Mouse (Mus musculus) heart, embryonic 11.5 days (tissue): ENCODE measurements around the gene Uba1. TPM values are rescaled to one million over a fixed set of nuclear protein-coding genes. Genes with fewer than 3 reads are reported as not detected.

Source experiments
- ATAC-seq: fragments of 200-750 bp; cut with Nextera tagmentation; replicated peaks from 2 replicates; pipeline ENCODE4 v1.8.0; 2017; ENCODE audit warnings: moderate library complexity; ENCODE audit not compliant: insufficient number of reproducible peaks, low FRiP score, low TSS enrichment
- H3K27ac ChIP-seq: fragments of 300-500 bp; sonication (generic); 2 replicates; pipeline ENCODE4 v1.5.1; 2014; ENCODE audit warnings: mild to moderate bottlenecking, low read depth, low read length
- H3K27me3 ChIP-seq: fragments of 300-500 bp; sonication (generic); 2 replicates; pipeline ENCODE4 v1.6.1; 2014; ENCODE audit warnings: mild to moderate bottlenecking, low read length, mixed read lengths; ENCODE audit not compliant: control insufficient read depth, insufficient read depth
- H3K36me3 ChIP-seq: fragments of 300-500 bp; sonication (generic); 2 replicates; pipeline ENCODE4 v1.6.1; 2014; ENCODE audit warnings: mild to moderate bottlenecking, low read length, moderate library complexity, mixed read lengths; ENCODE audit not compliant: control insufficient read depth, insufficient read depth
- H3K4me1 ChIP-seq: fragments of 300-500 bp; sonication (generic); 2 replicates; pipeline ENCODE4 v1.6.1; 2014; ENCODE audit warnings: low read length; ENCODE audit not compliant: control insufficient read depth, insufficient read depth
- H3K4me2 ChIP-seq: fragments of 300-500 bp; sonication (generic); 2 replicates; pipeline ENCODE4 v1.6.1; 2014; ENCODE audit warnings: mild to moderate bottlenecking, moderate library complexity
- H3K4me3 ChIP-seq: fragments of 300-500 bp; sonication (generic); 2 replicates; pipeline ENCODE4 v1.5.1; 2014; ENCODE audit warnings: low read depth, low read length
- H3K9ac ChIP-seq: fragments of 300-500 bp; sonication (generic); 2 replicates; pipeline ENCODE4 v1.6.1; 2014; ENCODE audit warnings: mild to moderate bottlenecking, low read depth, low read length, moderate library complexity
- H3K9me3 ChIP-seq: fragments of 300-500 bp; sonication (generic); replicated peaks from 2 replicates; pipeline ENCODE4 v1.6.1; 2016; ENCODE audit warnings: low read length; ENCODE audit not compliant: control insufficient read depth
- WGBS: fragments of 180-500 bp; shearing (Covaris S2); extraction: QIAGEN DNeasy Blood & Tissue Kit; methylation state at CpG from one replicate; pipeline ENCODE4 v1.1.7; 2014; ENCODE audit not compliant: insufficient replicate concordance; 5-methylcytosine and 5-hydroxymethylcytosine counted together
- polyA plus RNA-seq: library from polyadenylated mRNA; unstranded; fragments of >200 nt; fragmentation: Nextera tagmentation; extraction: Ambion mirVana; gene quantifications from 2 replicates; pipeline ENCODE4 v1.2.1, GENCODE M21; 2014

Gene Uba1
- 165 and 182 TPM in 2 replicates for polyA plus RNA-seq

GRCm38 (mm10) chrX:20658026-20658652, at the start of gene Uba1:
Uba1 (plus strand) TSS chrX:20658326.
- 12% methylated on average over 27 of the region's 27 CpGs for WGBS

GRCm38 (mm10) chrX:20608500-20608899, 49.6 kb upstream of the Uba1 start:
- no peaks in the 10 kb centered on the region for H3K9me3 ChIP-seq
- no peak for ATAC-seq
- no peak overlapping the region for H3K4me2 ChIP-seq
- WGBS = 87% methylated on average over 4 of the region's 4 CpGs
- no peaks in the 10 kb centered on the region for H3K36me3 ChIP-seq
- H3K4me3 ChIP-seq = no peak overlapping the region
- no peaks in the 10 kb centered on the region for H3K27me3 ChIP-seq
- H3K4me1 ChIP-seq = no peaks in the 10 kb centered on the region
- no peak overlapping the region for H3K27ac ChIP-seq
- H3K9ac ChIP-seq = no peak overlapping the region

More at GRCm38 (mm10) chrX:20658026-20658652, at the start of gene Uba1:
- Histone ChIP-seq H3K4me1 (no peaks in the 10 kb centered on the region), H3K4me2 (peak within 1 kb of the TSS; percentile 76), H3K36me3 (no peaks in the 10 kb centered on the region), H3K27ac (peak within 1 kb of the TSS; percentile 29), H3K4me3 (peak within 1 kb of the TSS; percentile 52), H3K9me3 (no peaks in the 10 kb centered on the region), H3K9ac (peak within 1 kb of the TSS; percentile 61), H3K27me3 (no peaks in the 10 kb centered on the region)
- ATAC-seq = peak; percentile 85

- Histone ChIP-seq H3K9ac (peak overlapping the region; percentile 75), H3K27ac (peak overlapping the region; percentile 85), H3K4me1 (0 out of 2 replicates have a peak, but pooled peaks cover 7% of the 10 kb centered on the region), H3K27me3 (no peaks in the 10 kb centered on the region), H3K9me3 (no peaks in the 10 kb centered on the region), H3K36me3 (peaks cover 3% of the 10 kb centered on the region; the same call in 1 of the 2 replicates), H3K4me3 (peak overlapping the region; percentile 69), H3K4me2 (peak overlapping the region; percentile 65)
- ATAC-seq = peak; percentile 18; the same call in 1 of the 2 replicates
- 11% methylated on average over 17 of the region's 17 CpGs for WGBS
These were observed 41.3 kb upstream of the Uba1 start for GRCm38 (mm10) chrX:20616861-20617175.

- no peaks in the 10 kb centered on the region for H3K9me3 ChIP-seq
- no peaks in the 10 kb centered on the region for H3K27me3 ChIP-seq
- H3K4me1 ChIP-seq = 0 out of 2 replicates have a peak, but pooled peaks cover 7% of the 10 kb centered on the region
- peak within 1 kb of the TSS; percentile 83 for H3K9ac ChIP-seq
- peaks cover 3% of the 10 kb centered on the region; the same call in 1 of the 2 replicates for H3K36me3 ChIP-seq
- 13% methylated on average over 43 of the region's 49 CpGs for WGBS
- peak; percentile 99 for ATAC-seq
- H3K4me3 ChIP-seq = peak within 1 kb of the TSS; percentile 69
- peak within 1 kb of the TSS; percentile 85 for H3K27ac ChIP-seq
- peak within 1 kb of the TSS; percentile 65 for H3K4me2 ChIP-seq
These were observed 40.8 kb upstream of the Uba1 start, which contains the start of the genes Rbm10 and Ndufb11 for GRCm38 (mm10) chrX:20617176-20617902. Rbm10 (plus strand) TSS chrX:20617503. Ndufb11 (minus strand) TSS chrX:20617619.

GRCm38 (mm10) chrX:20617903-20618399, 40.2 kb upstream of the Uba1 start:
- peak overlapping the region; percentile 65 for H3K4me2 ChIP-seq
- H3K4me1 ChIP-seq = 0 out of 2 replicates have a peak, but pooled peaks cover 7% of the 10 kb centered on the region
- peak overlapping the region; percentile 69 for H3K4me3 ChIP-seq
- WGBS = 18% methylated on average over 31 of the region's 31 CpGs
- peak overlapping the region; percentile 76 for H3K27ac ChIP-seq
- H3K27me3 ChIP-seq = no peaks in the 10 kb centered on the region
- H3K9me3 ChIP-seq = no peaks in the 10 kb centered on the region
- peak; percentile 69 for ATAC-seq
- peak overlapping the region; percentile 83 for H3K9ac ChIP-seq
- H3K36me3 ChIP-seq = peaks cover 3% of the 10 kb centered on the region; the same call in 1 of the 2 replicates

- no peaks in the 10 kb centered on the region; the same call in 1 of the 2 replicates for H3K36me3 ChIP-seq
These were observed 20.0 kb upstream of the Uba1 start for GRCm38 (mm10) chrX:20638141-20638540.

GRCm38 (mm10) chrX:20644780-20645179, 13.3 kb upstream of the Uba1 start:
- no peak for ATAC-seq
- H3K9me3 ChIP-seq = no peaks in the 10 kb centered on the region
- H3K27me3 ChIP-seq = no peaks in the 10 kb centered on the region
- peaks cover 6% of the 10 kb centered on the region for H3K36me3 ChIP-seq
- no peak overlapping the region for H3K4me2 ChIP-seq
- H3K4me1 ChIP-seq = no peaks in the 10 kb centered on the region
- H3K4me3 ChIP-seq = no peak overlapping the region
- 79% methylated on average over 5 of the region's 5 CpGs for WGBS
- no peak overlapping the region for H3K9ac ChIP-seq
- H3K27ac ChIP-seq = no peak overlapping the region

More at GRCm38 (mm10) chrX:20638141-20638540, 20.0 kb upstream of the Uba1 start:
- H3K27ac ChIP-seq = no peak overlapping the region
- no peaks in the 10 kb centered on the region for H3K9me3 ChIP-seq
- no peak overlapping the region for H3K4me3 ChIP-seq
- no peak for ATAC-seq
- H3K9ac ChIP-seq = no peak overlapping the region
- H3K4me1 ChIP-seq = no peaks in the 10 kb centered on the region
- no peaks in the 10 kb centered on the region for H3K27me3 ChIP-seq
- 90% methylated on average over 2 of the region's 2 CpGs for WGBS
- H3K4me2 ChIP-seq = no peak overlapping the region

- no peak for ATAC-seq
- Histone ChIP-seq H3K36me3 (no peaks in the 10 kb centered on the region), H3K9ac (no peak overlapping the region), H3K9me3 (no peaks in the 10 kb centered on the region), H3K4me2 (peak overlapping the region; percentile 76), H3K4me1 (no peaks in the 10 kb centered on the region), H3K4me3 (peak overlapping the region; percentile 52), H3K27ac (no peak overlapping the region), H3K27me3 (no peaks in the 10 kb centered on the region)
- WGBS = 35% methylated on average over 5 of the region's 5 CpGs
These were observed 533 bp upstream of the Uba1 start for GRCm38 (mm10) chrX:20657593-20657992.
